Mouse (Mus musculus) embryonic facial prominence, embryonic 14.5 days (tissue): Measurements from ENCODE around the gene Gbp7. TPM values are rescaled to one million over a fixed set of nuclear protein-coding genes. Genes with fewer than 3 reads are reported as not detected.
A peak's percentile ranks its signal among the peaks of the same experiment; 100 is the strongest.

Experiments used
- ATAC-seq: fragments of 200-750 bp; cut with Nextera tagmentation; 2 replicates; pipeline ENCODE4 v1.8.0; 2017; ENCODE audit warnings: low read depth, moderate number of reproducible peaks, moderate TSS enrichment
- DNase-seq: peaks from one replicate; pipeline ENCODE4 v3.0.0-alpha.2; 2015; ENCODE audit warnings: low spot score
- H3K27ac ChIP-seq: fragments of 300-500 bp; sonication (generic); replicated peaks from 2 replicates; pipeline ENCODE4 v1.5.1; 2014; ENCODE audit warnings: low read depth, mild to moderate bottlenecking, low read length, moderate library complexity
- H3K27me3 ChIP-seq: fragments of 300-500 bp; sonication (generic); replicated peaks from 2 replicates; pipeline ENCODE4 v1.6.1; 2014; ENCODE audit warnings: low read length; ENCODE audit not compliant: control insufficient read depth, insufficient read depth
- H3K36me3 ChIP-seq: fragments of 300-500 bp; sonication (generic); 2 replicates; pipeline ENCODE4 v1.6.1; 2014; ENCODE audit warnings: low read length, mixed read lengths; ENCODE audit not compliant: control insufficient read depth, insufficient read depth
- H3K4me1 ChIP-seq: fragments of 300-500 bp; sonication (generic); 2 replicates; pipeline ENCODE4 v1.6.1; 2014; ENCODE audit warnings: antibody characterized with exemption, low read length; ENCODE audit not compliant: control insufficient read depth, insufficient read depth
- H3K4me2 ChIP-seq: fragments of 300-500 bp; sonication (generic); 2 replicates; pipeline ENCODE4 v1.6.1; 2014; ENCODE audit warnings: low read depth, mild to moderate bottlenecking, low read length, moderate library complexity, mixed read lengths
- H3K4me3 ChIP-seq: fragments of 300-500 bp; sonication (generic); 2 replicates; pipeline ENCODE4 v1.5.1; 2014; ENCODE audit warnings: low read depth, mild to moderate bottlenecking, low read length
- H3K9ac ChIP-seq: fragments of 300-500 bp; sonication (generic); 2 replicates; pipeline ENCODE4 v1.6.1; 2014; ENCODE audit warnings: low read depth, mild to moderate bottlenecking, low read length, moderate library complexity, mixed read lengths
- H3K9me3 ChIP-seq: fragments of 300-500 bp; sonication (generic); 2 replicates; pipeline ENCODE4 v1.6.1; 2016; ENCODE audit warnings: low read length; ENCODE audit not compliant: control insufficient read depth
- WGBS: fragments of 180-500 bp; shearing (Covaris S2); extraction: QIAGEN DNeasy Blood & Tissue Kit; methylation state at CpG from one replicate; pipeline ENCODE4 v1.1.7; 2014; 5-methylcytosine and 5-hydroxymethylcytosine counted together
- polyA plus RNA-seq: library from polyadenylated mRNA; unstranded; fragments of >200 nt; fragmentation: Nextera tagmentation; extraction: Ambion mirVana; gene quantifications from 2 replicates; pipeline ENCODE4 v1.2.1, GENCODE M21; 2014

Gbp7 gene
- polyA plus RNA-seq = 3.9 and 4.4 TPM in 2 replicates

DNA sequence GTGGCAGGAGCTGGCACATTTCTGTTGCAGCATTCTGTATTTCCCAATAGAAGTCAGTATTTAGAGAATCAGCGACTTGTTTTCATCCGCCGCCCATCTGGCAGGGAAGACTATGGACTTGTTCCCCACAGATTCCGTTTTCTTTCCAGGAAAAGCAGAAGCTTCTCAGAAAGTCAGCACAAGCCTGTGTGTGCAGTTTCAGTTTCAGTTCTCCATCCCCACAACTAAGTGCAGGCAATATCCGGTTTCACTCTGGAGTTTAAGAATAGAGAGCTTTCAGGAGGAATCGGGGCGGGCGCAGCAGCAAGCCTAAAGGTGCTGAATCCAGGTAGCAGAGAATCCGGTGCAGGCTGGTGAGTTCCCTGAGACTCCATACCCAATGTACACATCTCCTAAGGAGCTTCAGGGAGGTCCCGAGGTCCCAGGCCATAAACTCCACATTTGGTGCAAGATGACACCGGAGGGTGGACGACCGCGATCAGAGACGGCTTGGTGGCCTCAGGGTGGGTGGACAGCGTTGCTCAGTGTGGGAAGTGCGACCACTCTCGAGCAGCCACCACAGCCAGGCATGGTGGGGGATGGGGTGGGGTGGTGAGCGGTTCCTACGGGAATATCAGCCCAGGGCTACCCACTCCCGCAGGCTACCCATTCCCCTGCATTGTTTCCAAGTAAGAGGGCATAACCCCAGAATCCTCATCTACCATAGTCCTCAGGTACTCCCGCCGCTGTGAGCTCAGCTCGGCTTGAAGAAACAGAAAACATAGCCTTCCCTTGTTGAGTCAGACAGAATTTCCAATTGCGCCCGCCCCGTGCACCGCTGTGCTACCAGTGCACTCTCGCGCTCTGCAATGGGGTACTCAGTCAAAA lies at the start of gene Gbp7:
Gene Gbp7, plus strand, starts transcription at position 256 of the 867 bp plus-strand sequence.
- Histone ChIP-seq H3K27me3 (no peaks in the 10 kb centered on the region), H3K4me1 (no peaks in the 10 kb centered on the region)

DNA sequence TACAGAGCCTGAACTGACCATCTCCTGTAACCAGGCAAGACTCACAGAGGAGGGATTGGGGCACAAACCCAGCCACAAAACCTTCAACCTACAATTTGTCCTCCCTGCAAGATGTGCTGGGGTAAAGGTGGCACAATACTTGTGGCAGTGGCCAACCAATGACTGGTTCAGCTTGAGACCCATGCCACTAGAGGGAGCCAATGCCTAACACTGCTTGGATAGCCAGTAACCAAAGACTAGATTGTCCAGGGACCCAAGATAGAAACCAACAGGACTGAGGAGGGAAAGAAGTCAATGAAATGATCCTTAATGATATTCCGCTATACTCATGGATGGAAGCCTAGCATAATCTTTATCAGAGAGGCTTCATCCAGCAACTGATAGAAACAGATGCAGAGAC lies 39.7 kb upstream of the Gbp7 start:
- peak; percentile 41; the same call in 1 of the 2 replicates for ATAC-seq

More for the DNA sequence above, at the start of gene Gbp7:
- Histone ChIP-seq H3K4me3 (peak within 1 kb of the TSS; percentile 46), H3K4me2 (peak within 1 kb of the TSS; percentile 78), H3K27ac (peak within 1 kb of the TSS; percentile 56; the same call in 1 of the 2 replicates), H3K9me3 (no peaks in the 10 kb centered on the region), H3K36me3 (no peaks in the 10 kb centered on the region), H3K9ac (peak within 1 kb of the TSS; percentile 34)
- peak; percentile 81 for ATAC-seq
- under 1% methylated on average over 27 of the region's 30 CpGs for WGBS
- DNase-seq = peak; percentile 83

DNA sequence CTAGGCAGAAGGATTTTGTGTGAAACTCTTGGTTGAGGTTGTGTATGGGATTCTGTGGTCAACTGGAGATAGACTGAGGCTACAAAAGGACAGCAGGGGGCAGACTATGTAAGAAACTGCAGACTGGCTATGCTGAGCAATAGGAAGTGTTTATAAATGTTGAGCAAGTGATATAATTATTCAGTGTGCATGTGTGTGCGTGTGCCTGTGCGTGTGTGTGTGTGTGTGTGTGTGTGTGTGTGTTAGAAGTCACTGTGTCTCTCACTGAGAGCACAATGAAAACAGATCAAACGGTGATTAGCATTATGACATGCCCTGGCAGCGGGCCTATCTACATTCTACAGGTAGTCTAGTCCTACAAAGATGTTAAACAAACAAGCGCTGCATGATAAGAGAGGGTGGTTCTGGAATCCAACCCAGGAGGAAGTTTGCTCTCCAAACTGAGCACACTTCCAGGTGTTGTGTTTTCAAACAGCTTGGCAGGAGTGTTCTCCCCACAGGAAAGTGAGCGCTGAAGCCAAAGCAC lies 36.5 kb upstream of the Gbp7 start, which contains the start of gene Gbp5:
Gene Gbp5, plus strand, starts transcription at position 443 of the 526 bp plus-strand sequence.
- H3K9ac ChIP-seq = no peak within 1 kb of the TSS
- 61% methylated on average over 6 of the region's 6 CpGs for WGBS
- H3K27ac ChIP-seq = no peak within 1 kb of the TSS
- DNase-seq (peak; percentile 64), ATAC-seq (peak; percentile 44; the same call in 1 of the 2 replicates)
- H3K9me3 ChIP-seq = no peaks in the 10 kb centered on the region
- no peaks in the 10 kb centered on the region for H3K27me3 ChIP-seq
- H3K4me2 ChIP-seq = no peak within 1 kb of the TSS
- H3K4me3 ChIP-seq = no peak within 1 kb of the TSS
- no peaks in the 10 kb centered on the region for H3K4me1 ChIP-seq
- H3K36me3 ChIP-seq = no peaks in the 10 kb centered on the region

More for the DNA sequence above, 39.7 kb upstream of the Gbp7 start:
- Histone ChIP-seq H3K4me2 (no peak overlapping the region), H3K9me3 (no peaks in the 10 kb centered on the region), H3K4me1 (no peaks in the 10 kb centered on the region), H3K27ac (no peak overlapping the region), H3K36me3 (no peaks in the 10 kb centered on the region), H3K27me3 (no peaks in the 10 kb centered on the region), H3K4me3 (no peak overlapping the region), H3K9ac (no peak overlapping the region)
- peak; percentile 85 for DNase-seq
- 69% methylated on average over 1 of the region's 1 CpGs for WGBS

DNA sequence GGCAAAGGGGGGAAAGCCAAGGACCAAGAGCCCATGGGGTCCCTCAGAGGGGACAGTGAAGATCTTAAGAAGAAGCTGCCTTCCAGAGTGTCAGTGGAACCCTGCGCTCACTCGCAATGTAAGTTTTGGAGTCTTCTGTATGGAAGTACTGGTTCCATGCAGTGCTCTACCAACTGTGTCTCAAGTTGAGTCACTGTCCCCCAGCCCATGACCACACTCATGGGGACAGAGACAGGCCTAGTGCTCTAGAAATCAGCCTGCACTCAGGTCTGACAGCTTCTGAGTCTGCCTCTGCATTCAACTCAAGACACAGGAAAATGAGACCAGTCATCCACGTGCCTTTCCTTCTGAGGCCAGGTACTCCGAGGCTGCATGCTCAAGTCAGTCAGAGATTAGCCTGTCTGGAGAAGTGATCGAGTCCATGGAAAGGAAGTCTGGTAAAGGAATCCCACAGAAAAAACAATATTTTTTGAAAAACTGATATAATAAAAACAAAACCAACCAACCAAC lies 34.9 kb upstream of the Gbp7 start:
- Histone ChIP-seq H3K36me3 (no peaks in the 10 kb centered on the region), H3K4me2 (no peak overlapping the region), H3K27me3 (no peaks in the 10 kb centered on the region), H3K27ac (no peak overlapping the region), H3K9ac (no peak overlapping the region), H3K9me3 (no peaks in the 10 kb centered on the region), H3K4me3 (no peak overlapping the region), H3K4me1 (no peaks in the 10 kb centered on the region)
- ATAC-seq (no peak), DNase-seq (no peak)
- WGBS = 91% methylated on average over 5 of the region's 5 CpGs

DNA sequence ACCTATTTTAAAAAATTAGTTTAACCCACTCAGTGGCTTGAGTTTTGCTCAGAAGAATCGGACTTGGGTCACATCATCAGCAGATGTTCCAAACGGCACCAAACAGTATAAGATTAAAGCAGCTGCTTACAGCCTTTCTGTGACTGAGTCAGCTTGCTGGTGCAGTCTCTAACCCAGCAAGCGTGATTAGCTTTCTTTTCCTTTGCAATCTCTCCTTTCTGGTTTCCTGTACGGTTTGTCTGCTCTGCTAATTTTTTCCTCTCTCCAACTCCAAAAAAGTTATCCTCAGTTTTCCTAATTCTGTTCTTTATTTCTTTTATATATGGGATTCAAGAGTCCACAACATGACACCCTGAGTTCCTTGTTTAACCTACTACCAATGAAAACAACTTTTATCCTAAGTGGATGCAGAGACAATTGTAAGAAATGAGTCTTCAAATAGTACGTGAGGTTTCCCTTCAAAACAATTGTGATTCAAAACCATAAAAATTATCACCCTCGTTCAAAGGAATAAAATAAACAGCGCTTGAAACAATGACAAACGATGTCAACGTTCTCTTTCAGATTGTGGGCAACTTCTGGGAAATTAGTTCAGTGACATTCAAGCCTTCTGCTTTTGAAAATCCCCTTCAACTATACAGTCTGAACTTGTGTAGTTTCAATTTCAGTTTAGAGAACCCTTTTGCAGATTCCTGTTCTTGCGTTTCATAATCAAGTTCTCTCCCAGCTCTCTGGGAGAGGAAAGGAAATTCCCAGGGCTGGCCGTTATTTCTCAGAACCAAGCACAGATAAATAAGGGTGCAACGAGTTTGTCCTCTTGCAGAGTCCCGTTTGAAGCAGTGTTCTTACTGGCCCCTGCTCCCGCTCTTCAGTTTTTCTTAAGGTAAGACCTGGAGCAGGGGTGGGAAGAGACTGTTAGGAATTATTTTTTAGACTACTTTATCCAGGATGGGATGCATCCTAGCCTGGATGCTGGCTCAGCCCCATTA lies 33.7 kb upstream of the Gbp7 start:
- WGBS = 56% methylated on average over 14 of the region's 14 CpGs
- Histone ChIP-seq H3K36me3 (no peaks in the 10 kb centered on the region), H3K27me3 (no peaks in the 10 kb centered on the region), H3K27ac (no peak overlapping the region), H3K9me3 (no peaks in the 10 kb centered on the region), H3K4me3 (no peak overlapping the region), H3K4me2 (no peak overlapping the region; the same call in 1 of the 2 replicates), H3K9ac (no peak overlapping the region), H3K4me1 (no peaks in the 10 kb centered on the region)
- DNase-seq (no peak), ATAC-seq (no peak)

DNA sequence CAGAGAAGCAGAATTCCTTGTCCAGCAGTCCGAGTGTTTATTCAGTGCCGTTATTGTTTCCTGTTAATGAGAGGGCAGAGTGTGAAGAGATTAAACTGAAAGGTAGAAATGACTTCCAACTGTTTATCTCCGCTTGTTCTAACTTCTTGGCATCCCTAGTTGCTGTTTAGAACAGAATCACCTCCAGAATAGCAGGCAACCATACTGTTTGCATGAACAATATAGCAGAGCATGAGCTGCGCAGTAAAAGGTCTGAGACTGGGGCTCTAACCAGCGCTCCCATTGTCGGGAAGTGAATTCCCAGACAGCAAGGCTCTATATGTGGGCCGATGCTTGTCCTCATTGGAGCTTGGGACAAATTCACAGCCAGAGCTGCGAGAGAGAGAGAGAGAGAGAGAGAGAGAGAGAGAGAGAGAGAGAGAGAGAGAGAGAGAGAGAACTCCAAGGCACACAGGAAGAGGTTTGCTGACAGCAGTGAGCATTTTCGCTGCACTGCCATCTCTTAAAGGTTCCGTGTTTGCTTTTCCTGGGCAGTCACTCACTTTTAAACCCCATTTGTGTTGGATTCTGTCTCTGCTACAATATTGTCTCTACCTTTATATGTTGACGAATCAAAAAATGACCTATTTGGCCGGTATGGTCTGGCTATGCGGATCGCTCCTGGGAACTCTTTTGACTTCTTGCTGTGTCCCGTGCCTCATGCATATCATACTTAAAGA lies 32.9 kb upstream of the Gbp7 start:
- DNase-seq = no peak
- no peak for ATAC-seq
- no peak overlapping the region for H3K9ac ChIP-seq
- no peak overlapping the region for H3K4me3 ChIP-seq
- no peak overlapping the region for H3K27ac ChIP-seq
- no peak overlapping the region; the same call in 1 of the 2 replicates for H3K4me2 ChIP-seq
- H3K36me3 ChIP-seq = no peaks in the 10 kb centered on the region
- H3K27me3 ChIP-seq = no peaks in the 10 kb centered on the region
- 68% methylated on average over 15 of the region's 15 CpGs for WGBS
- H3K9me3 ChIP-seq = no peaks in the 10 kb centered on the region
- H3K4me1 ChIP-seq = no peaks in the 10 kb centered on the region

DNA sequence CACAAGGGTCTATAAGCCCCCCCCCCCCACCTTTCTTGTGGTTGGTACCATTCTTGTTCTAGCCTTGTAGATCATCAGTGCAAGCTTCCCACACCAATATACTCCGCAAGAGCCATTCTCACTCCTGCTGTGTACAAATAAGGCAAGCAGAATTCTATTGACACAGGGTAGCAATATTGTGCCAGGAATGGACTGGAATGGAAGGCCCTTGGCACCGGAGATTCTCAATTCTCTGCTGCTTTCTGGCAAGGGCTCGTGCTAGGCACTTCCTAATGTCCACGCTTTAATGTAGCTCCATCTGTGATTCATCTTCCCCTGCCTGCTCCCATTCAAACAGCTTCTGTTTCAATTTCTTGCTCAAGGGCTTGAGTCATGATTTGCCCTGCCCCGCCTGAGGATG lies 31.2 kb upstream of the Gbp7 start:
- Histone ChIP-seq H3K9ac (no peak overlapping the region), H3K27ac (no peak overlapping the region), H3K4me2 (no peak overlapping the region), H3K9me3 (no peaks in the 10 kb centered on the region), H3K4me3 (no peak overlapping the region), H3K4me1 (no peaks in the 10 kb centered on the region), H3K36me3 (no peaks in the 10 kb centered on the region), H3K27me3 (no peaks in the 10 kb centered on the region)
- 76% methylated on average over 5 of the region's 5 CpGs for WGBS
- no peak for DNase-seq
- no peak for ATAC-seq
